Mouse (Mus musculus) hindbrain, embryonic 12.5 days (tissue): Measurements from ENCODE around the gene Cluh. TPM values are rescaled to one million over a fixed set of nuclear protein-coding genes. Genes with fewer than 3 reads are reported as not detected.

ENCODE experiments used
- ATAC-seq: fragments of 200-750 bp; cut with Nextera tagmentation; 2 replicates; pipeline ENCODE4 v1.8.0; 2017; ENCODE audit warnings: moderate TSS enrichment; ENCODE audit not compliant: low FRiP score
- H3K27ac ChIP-seq: fragments of 300-500 bp; sonication (generic); 2 replicates; pipeline ENCODE4 v1.5.1; 2016; ENCODE audit warnings: mild to moderate bottlenecking
- H3K27me3 ChIP-seq: fragments of 300-500 bp; sonication (generic); 2 replicates; pipeline ENCODE4 v1.6.1; 2016; ENCODE audit warnings: mild to moderate bottlenecking
- H3K36me3 ChIP-seq: fragments of 300-500 bp; sonication (generic); 2 replicates; pipeline ENCODE4 v1.6.1; 2016; ENCODE audit warnings: mild to moderate bottlenecking
- H3K4me1 ChIP-seq: fragments of 300-500 bp; sonication (generic); 2 replicates; pipeline ENCODE4 v1.6.1; 2016
- H3K4me2 ChIP-seq: fragments of 300-500 bp; sonication (generic); replicated peaks from 2 replicates; pipeline ENCODE4 v1.6.1; 2016; ENCODE audit warnings: mild to moderate bottlenecking
- H3K4me3 ChIP-seq: fragments of 300-500 bp; sonication (generic); 2 replicates; pipeline ENCODE4 v1.5.1; 2016; ENCODE audit warnings: mild to moderate bottlenecking
- H3K9ac ChIP-seq: fragments of 300-500 bp; sonication (generic); 2 replicates; pipeline ENCODE4 v1.6.1; 2016; ENCODE audit warnings: mild to moderate bottlenecking, moderate library complexity
- H3K9me3 ChIP-seq: fragments of 300-500 bp; sonication (generic); replicated peaks from 2 replicates; pipeline ENCODE4 v1.6.1; 2016; ENCODE audit warnings: mild to moderate bottlenecking
- WGBS: fragments of 180-500 bp; shearing (Covaris S2); methylation state at CpG from one replicate; pipeline ENCODE4 v1.1.7; 2016; 5-methylcytosine and 5-hydroxymethylcytosine counted together
- polyA plus RNA-seq: library from polyadenylated mRNA; unstranded; fragments of >200 nt; fragmentation: Nextera tagmentation; extraction: Ambion mirVana; gene quantifications from 2 replicates; pipeline ENCODE4 v1.2.1, GENCODE M21; 2016

The Cluh gene
- polyA plus RNA-seq, 1 experiment from 2014 or later: 22.1 TPM

- 96% methylated on average over 13 of the region's 13 CpGs for WGBS
- Histone ChIP-seq H3K36me3 (peaks cover 73% of the 10 kb centered on the region), H3K4me3 (no peak overlapping the region), H3K9me3 (no peaks in the 10 kb centered on the region), H3K9ac (no peak overlapping the region), H3K27ac (no peak overlapping the region), H3K4me1 (no peaks in the 10 kb centered on the region), H3K27me3 (no peaks in the 10 kb centered on the region), H3K4me2 (no peak overlapping the region)
- no peak for ATAC-seq
These were observed 18.3 kb downstream of the Cluh start for GRCm38 (mm10) chr11:74667582-74668010.

GRCm38 (mm10) chr11:74668466-74668865 is 19.2 kb downstream of the Cluh start:
- Histone ChIP-seq H3K4me2 (no peak overlapping the region), H3K27ac (no peak overlapping the region), H3K4me3 (no peak overlapping the region), H3K9me3 (no peaks in the 10 kb centered on the region), H3K27me3 (no peaks in the 10 kb centered on the region), H3K4me1 (no peaks in the 10 kb centered on the region), H3K9ac (no peak overlapping the region), H3K36me3 (peaks cover 71% of the 10 kb centered on the region)
- no peak for ATAC-seq
- WGBS: 93% methylated on average over 5 of the region's 5 CpGs

GRCm38 (mm10) chr11:74668971-74669370 is 19.7 kb downstream of the Cluh start:
- ATAC-seq: no peak
- Histone ChIP-seq H3K27ac (no peak overlapping the region), H3K27me3 (no peaks in the 10 kb centered on the region), H3K9me3 (no peaks in the 10 kb centered on the region), H3K4me1 (no peaks in the 10 kb centered on the region), H3K4me2 (no peak overlapping the region), H3K4me3 (no peak overlapping the region), H3K36me3 (peaks cover 68% of the 10 kb centered on the region), H3K9ac (no peak overlapping the region)
- WGBS: 90% methylated on average over 2 of the region's 2 CpGs

GRCm38 (mm10) chr11:74670151-74670550 is 20.9 kb downstream of the Cluh start:
- Histone ChIP-seq H3K27ac (peak overlapping the region; percentile 52; the same call in 1 of the 2 replicates), H3K4me1 (no peaks in the 10 kb centered on the region), H3K9me3 (no peaks in the 10 kb centered on the region), H3K4me2 (no peak overlapping the region), H3K9ac (no peak overlapping the region), H3K4me3 (no peak overlapping the region), H3K27me3 (no peaks in the 10 kb centered on the region), H3K36me3 (peaks cover 66% of the 10 kb centered on the region)
- ATAC-seq: no peak

- Histone ChIP-seq H3K27ac (peak overlapping the region; percentile 52), H3K9ac (no peak overlapping the region), H3K36me3 (peaks cover 60% of the 10 kb centered on the region), H3K4me3 (no peak overlapping the region), H3K27me3 (no peaks in the 10 kb centered on the region), H3K4me1 (no peaks in the 10 kb centered on the region), H3K4me2 (no peak overlapping the region), H3K9me3 (no peaks in the 10 kb centered on the region)
- 83% methylated on average over 1 of the region's 1 CpGs for WGBS
- no peak for ATAC-seq
These were observed 21.7 kb downstream of the Cluh start for GRCm38 (mm10) chr11:74671013-74671412.

- Histone ChIP-seq H3K36me3 (peaks cover 55% of the 10 kb centered on the region), H3K4me1 (no peaks in the 10 kb centered on the region), H3K27me3 (no peaks in the 10 kb centered on the region), H3K27ac (no peak overlapping the region), H3K4me3 (no peak overlapping the region), H3K4me2 (no peak overlapping the region), H3K9me3 (no peaks in the 10 kb centered on the region), H3K9ac (no peak overlapping the region)
- ATAC-seq: no peak
- WGBS: 94% methylated on average over 5 of the region's 5 CpGs
These were observed 22.5 kb downstream of the Cluh start for GRCm38 (mm10) chr11:74671839-74672238.

- Histone ChIP-seq H3K4me1 (no peaks in the 10 kb centered on the region), H3K9me3 (no peaks in the 10 kb centered on the region), H3K4me2 (no peak overlapping the region), H3K27me3 (no peaks in the 10 kb centered on the region), H3K4me3 (no peak overlapping the region), H3K9ac (no peak overlapping the region), H3K27ac (no peak overlapping the region), H3K36me3 (peaks cover 55% of the 10 kb centered on the region)
- WGBS: 85% methylated on average over 6 of the region's 6 CpGs
- ATAC-seq: no peak; the same call in 1 of the 2 replicates
These were observed 23.7 kb downstream of the Cluh start for GRCm38 (mm10) chr11:74672901-74673513.

- Histone ChIP-seq H3K4me1 (no peaks in the 10 kb centered on the region), H3K9me3 (no peaks in the 10 kb centered on the region), H3K27ac (no peak overlapping the region), H3K4me3 (no peak overlapping the region), H3K9ac (no peak overlapping the region), H3K36me3 (peaks cover 55% of the 10 kb centered on the region), H3K27me3 (no peaks in the 10 kb centered on the region), H3K4me2 (no peak overlapping the region)
- ATAC-seq: no peak
- 93% methylated on average over 1 of the region's 1 CpGs for WGBS
These were observed 24.3 kb downstream of the Cluh start for GRCm38 (mm10) chr11:74673561-74673960.

- 94% methylated on average over 8 of the region's 8 CpGs for WGBS
- no peak for ATAC-seq
- peaks cover 54% of the 10 kb centered on the region for H3K36me3 ChIP-seq
These were observed 25.4 kb downstream of the Cluh start for GRCm38 (mm10) chr11:74674713-74675112.

GRCm38 (mm10) chr11:74675156-74675555 is 25.9 kb downstream of the Cluh start:
- Histone ChIP-seq H3K27ac (no peak overlapping the region), H3K27me3 (no peaks in the 10 kb centered on the region), H3K36me3 (peaks cover 55% of the 10 kb centered on the region), H3K4me2 (no peak overlapping the region), H3K9me3 (no peaks in the 10 kb centered on the region), H3K9ac (no peak overlapping the region), H3K4me1 (no peaks in the 10 kb centered on the region), H3K4me3 (no peak overlapping the region)
- ATAC-seq: no peak
- WGBS: 82% methylated on average over 4 of the region's 4 CpGs

More at GRCm38 (mm10) chr11:74674713-74675112, 25.4 kb downstream of the Cluh start:
- no peak overlapping the region for H3K4me2 ChIP-seq
- H3K9me3 ChIP-seq: no peaks in the 10 kb centered on the region
- no peaks in the 10 kb centered on the region for H3K27me3 ChIP-seq
- H3K4me1 ChIP-seq: no peaks in the 10 kb centered on the region
- no peak overlapping the region for H3K27ac ChIP-seq
- H3K9ac ChIP-seq: no peak overlapping the region
- no peak overlapping the region for H3K4me3 ChIP-seq

GRCm38 (mm10) chr11:74692151-74692550 is 42.9 kb downstream of the Cluh start:
- Histone ChIP-seq H3K9ac (no peak overlapping the region), H3K4me3 (no peak overlapping the region), H3K27me3 (no peaks in the 10 kb centered on the region), H3K4me1 (no peaks in the 10 kb centered on the region), H3K27ac (no peak overlapping the region), H3K9me3 (no peaks in the 10 kb centered on the region), H3K36me3 (peaks cover 20% of the 10 kb centered on the region), H3K4me2 (no peak overlapping the region)
- no peak for ATAC-seq
- 81% methylated on average over 1 of the region's 1 CpGs for WGBS

GRCm38 (mm10) chr11:74699505-74699904 is 50.2 kb downstream of the Cluh start:
- no peaks in the 10 kb centered on the region for H3K27me3 ChIP-seq
- no peaks in the 10 kb centered on the region for H3K9me3 ChIP-seq
- H3K27ac ChIP-seq: no peak overlapping the region
- no peak overlapping the region for H3K4me2 ChIP-seq
- peaks cover 26% of the 10 kb centered on the region for H3K36me3 ChIP-seq
- no peak overlapping the region for H3K4me3 ChIP-seq
- WGBS: 98% methylated on average over 2 of the region's 2 CpGs
- ATAC-seq: no peak
- H3K9ac ChIP-seq: no peak overlapping the region
- no peaks in the 10 kb centered on the region for H3K4me1 ChIP-seq

GRCm38 (mm10) chr11:74704068-74704467 is 54.8 kb downstream of the Cluh start:
- 96% methylated on average over 2 of the region's 2 CpGs for WGBS
- Histone ChIP-seq H3K4me3 (no peak overlapping the region), H3K9ac (no peak overlapping the region), H3K9me3 (no peaks in the 10 kb centered on the region), H3K27me3 (no peaks in the 10 kb centered on the region), H3K4me1 (no peaks in the 10 kb centered on the region; the same call in 1 of the 2 replicates), H3K27ac (no peak overlapping the region), H3K36me3 (0 out of 2 replicates have a peak, but pooled peaks cover under 1% of the 10 kb centered on the region), H3K4me2 (no peak overlapping the region)
- ATAC-seq: no peak
